Mouse (Mus musculus) thymus, adult 2 months (tissue): ENCODE data around the gene Qtrt2. TPM values are rescaled to one million over a fixed set of nuclear protein-coding genes. Genes with fewer than 3 reads are reported as not detected.

ENCODE experiments used
- DNase-seq: peaks from one replicate; pipeline ENCODE4 v3.0.0; 2021
- H3K27ac ChIP-seq: fragments of 200-500 bp; 2 replicates; pipeline ENCODE4 v1.5.1; 2012; ENCODE audit warnings: low read length, control low read depth; ENCODE audit not compliant: control insufficient read depth, insufficient read depth
- H3K27me3 ChIP-seq: fragments of 200-500 bp; 2 replicates; pipeline ENCODE4 v1.6.1; 2012; ENCODE audit warnings: mild to moderate bottlenecking, low read length, moderate library complexity, mixed read lengths; ENCODE audit not compliant: control insufficient read depth, insufficient read depth
- H3K36me3 ChIP-seq: fragments of 200-500 bp; 2 replicates; pipeline ENCODE4 v1.6.1; 2012; ENCODE audit warnings: mild to moderate bottlenecking, low read length, moderate library complexity; ENCODE audit not compliant: control insufficient read depth, insufficient read depth
- H3K4me1 ChIP-seq: fragments of 200-500 bp; replicated peaks from 2 replicates; pipeline ENCODE4 v1.6.1; 2012; ENCODE audit warnings: low read length; ENCODE audit not compliant: control insufficient read depth, insufficient read depth
- H3K4me3 ChIP-seq: fragments of 200-500 bp; 2 replicates; pipeline ENCODE4 v1.5.1; 2012; ENCODE audit warnings: mild to moderate bottlenecking, low read length, control low read depth, moderate library complexity; ENCODE audit not compliant: control insufficient read depth, insufficient read depth
- CTCF ChIP-seq: fragments of 200-500 bp; IDR thresholded peaks from 2 replicates; pipeline ENCODE4 v1.5.1; 2012; ENCODE audit warnings: mild to moderate bottlenecking, control low read depth, low read length, moderate library complexity, borderline replicate concordance; ENCODE audit not compliant: control insufficient read depth, poor library complexity, insufficient read depth; ENCODE audit errors: extremely low read depth
- POLR2A ChIP-seq: fragments of 200-500 bp; IDR thresholded peaks from 2 replicates; pipeline ENCODE4 v1.6.1; 2012; ENCODE audit warnings: mild to moderate bottlenecking, low read length, control low read depth, moderate library complexity; ENCODE audit not compliant: control insufficient read depth, poor library complexity, insufficient read depth; ENCODE audit errors: extremely low read depth
- WGBS: fragments of 180-500 bp; shearing (Covaris S2); methylation state at CpG from one replicate; pipeline ENCODE4 v1.1.7; 2018; 5-methylcytosine and 5-hydroxymethylcytosine counted together
- polyA plus RNA-seq: library from polyadenylated mRNA; depleted of rRNA; stranded (reverse); fragments of >200 nt; gene quantifications from 2 replicates; pipeline ENCODE4 v1.2.3, GENCODE M21; 2012

The Qtrt2 gene
- polyA plus RNA-seq, 1 experiment, result 25.7 TPM

GRCm38 (mm10) chr16:43908881-43909280 is 17.7 kb downstream of the Qtrt2 start:
- peak; percentile 23 for DNase-seq
- Histone ChIP-seq H3K4me1 (no peaks in the 10 kb centered on the region), H3K4me3 (no peak overlapping the region), H3K27ac (no peak overlapping the region), H3K36me3 (no peaks in the 10 kb centered on the region), H3K27me3 (no peaks in the 10 kb centered on the region)
- TF ChIP-seq CTCF (no peak), POLR2A (no peak)
- WGBS, result 97% methylated on average over 2 of the region's 2 CpGs

- no peak overlapping the region for H3K27ac ChIP-seq
- TF ChIP-seq CTCF, result no peak
- TF ChIP-seq POLR2A, result no peak
- no peak for DNase-seq
- no peak overlapping the region for H3K4me3 ChIP-seq
- H3K27me3 ChIP-seq, result no peaks in the 10 kb centered on the region
- H3K4me1 ChIP-seq, result no peaks in the 10 kb centered on the region
- no peaks in the 10 kb centered on the region for H3K36me3 ChIP-seq
These were observed 26.0 kb downstream of the Qtrt2 start for GRCm38 (mm10) chr16:43900571-43900970.

- TF ChIP-seq POLR2A (no peak), CTCF (no peak)
- no peak overlapping the region for H3K4me3 ChIP-seq
- H3K27me3 ChIP-seq, result no peaks in the 10 kb centered on the region
- H3K36me3 ChIP-seq, result no peaks in the 10 kb centered on the region
- WGBS, result 95% methylated on average over 4 of the region's 4 CpGs
- no peak for DNase-seq
- no peak overlapping the region for H3K27ac ChIP-seq
- no peaks in the 10 kb centered on the region for H3K4me1 ChIP-seq
These were observed 26.5 kb downstream of the Qtrt2 start for GRCm38 (mm10) chr16:43900138-43900537.

GRCm38 (mm10) chr16:43894501-43894900 is 32.1 kb downstream of the Qtrt2 start:
- Histone ChIP-seq H3K4me1 (no peaks in the 10 kb centered on the region), H3K4me3 (no peak overlapping the region), H3K27me3 (no peaks in the 10 kb centered on the region), H3K36me3 (no peaks in the 10 kb centered on the region), H3K27ac (no peak overlapping the region)
- TF ChIP-seq POLR2A (no peak), CTCF (no peak)
- 96% methylated on average over 8 of the region's 8 CpGs for WGBS
- no peak for DNase-seq

- H3K27me3 ChIP-seq, result no peaks in the 10 kb centered on the region
- H3K4me3 ChIP-seq, result no peak overlapping the region
- H3K27ac ChIP-seq, result no peak overlapping the region
- H3K36me3 ChIP-seq, result no peaks in the 10 kb centered on the region
- no peak for TF ChIP-seq POLR2A
- TF ChIP-seq CTCF, result no peak
- no peak for DNase-seq
- 42% methylated on average over 4 of the region's 4 CpGs for WGBS
- H3K4me1 ChIP-seq, result peaks cover 2% of the 10 kb centered on the region; the same call in 1 of the 2 replicates
These were observed 35.8 kb downstream of the Qtrt2 start for GRCm38 (mm10) chr16:43890747-43891336.

- WGBS, result 1% methylated on average over 9 of the region's 9 CpGs
- H3K27ac ChIP-seq, result no peak overlapping the region
- DNase-seq, result no peak
- peak overlapping the region; percentile 69 for H3K4me3 ChIP-seq
- H3K4me1 ChIP-seq, result peaks cover 2% of the 10 kb centered on the region; the same call in 1 of the 2 replicates
- no peaks in the 10 kb centered on the region for H3K36me3 ChIP-seq
- H3K27me3 ChIP-seq, result no peaks in the 10 kb centered on the region
- TF ChIP-seq CTCF (peak; percentile 46; the same call in 1 of the 2 replicates), POLR2A (no peak)
These were observed 36.6 kb downstream of the Qtrt2 start for GRCm38 (mm10) chr16:43890005-43890336.
